Mouse (Mus musculus) midbrain, embryonic 11.5 days (tissue): ENCODE results near the gene Wwox. TPM values are rescaled to one million over a fixed set of nuclear protein-coding genes. Genes with fewer than 3 reads are reported as not detected.

Source experiments
- ATAC-seq: fragments of 200-750 bp; cut with Nextera tagmentation; 2 replicates; pipeline ENCODE4 v1.8.0; 2017; ENCODE audit warnings: moderate TSS enrichment, moderate library complexity; ENCODE audit not compliant: low FRiP score
- DNase-seq: peaks from one replicate; pipeline ENCODE4 v3.0.0; 2015; ENCODE audit warnings: low spot score; ENCODE audit errors: missing footprints
- H3K27ac ChIP-seq: fragments of 300-500 bp; sonication (generic); 2 replicates; pipeline ENCODE4 v1.5.1; 2014; ENCODE audit warnings: low read depth, low read length
- H3K27me3 ChIP-seq: fragments of 300-500 bp; sonication (generic); 2 replicates; pipeline ENCODE4 v1.6.1; 2014; ENCODE audit warnings: mild to moderate bottlenecking, low read length, moderate library complexity, mixed read lengths; ENCODE audit not compliant: control insufficient read depth, insufficient read depth
- H3K36me3 ChIP-seq: fragments of 300-500 bp; sonication (generic); 2 replicates; pipeline ENCODE4 v1.6.1; 2014; ENCODE audit warnings: mild to moderate bottlenecking, low read length, moderate library complexity, mixed read lengths; ENCODE audit not compliant: control insufficient read depth, insufficient read depth
- H3K4me1 ChIP-seq: fragments of 300-500 bp; sonication (generic); 2 replicates; pipeline ENCODE4 v1.6.1; 2014; ENCODE audit warnings: low read length; ENCODE audit not compliant: control insufficient read depth, insufficient read depth
- H3K4me2 ChIP-seq: fragments of 300-500 bp; sonication (generic); 2 replicates; pipeline ENCODE4 v1.6.1; 2014; ENCODE audit warnings: mild to moderate bottlenecking, moderate library complexity
- H3K4me3 ChIP-seq: fragments of 300-500 bp; sonication (generic); 2 replicates; pipeline ENCODE4 v1.5.1; 2014; ENCODE audit warnings: low read depth, low read length
- H3K9ac ChIP-seq: fragments of 300-500 bp; sonication (generic); 2 replicates; pipeline ENCODE4 v1.6.1; 2014; ENCODE audit warnings: low read length
- H3K9me3 ChIP-seq: fragments of 300-500 bp; sonication (generic); 2 replicates; pipeline ENCODE4 v1.6.1; 2016; ENCODE audit warnings: low read length; ENCODE audit not compliant: control insufficient read depth
- WGBS: fragments of 180-500 bp; shearing (Covaris S2); extraction: QIAGEN DNeasy Blood & Tissue Kit; methylation state at CpG from one replicate; pipeline ENCODE4 v1.1.7; 2014; 5-methylcytosine and 5-hydroxymethylcytosine counted together
- polyA plus RNA-seq: library from polyadenylated mRNA; unstranded; fragments of >200 nt; fragmentation: Nextera tagmentation; extraction: Ambion mirVana; gene quantifications from 2 replicates; pipeline ENCODE4 v1.2.1, GENCODE M21; 2014

Gene Wwox
- polyA plus RNA-seq, 1 experiment from 2014 or later = 12.1 TPM

DNA sequence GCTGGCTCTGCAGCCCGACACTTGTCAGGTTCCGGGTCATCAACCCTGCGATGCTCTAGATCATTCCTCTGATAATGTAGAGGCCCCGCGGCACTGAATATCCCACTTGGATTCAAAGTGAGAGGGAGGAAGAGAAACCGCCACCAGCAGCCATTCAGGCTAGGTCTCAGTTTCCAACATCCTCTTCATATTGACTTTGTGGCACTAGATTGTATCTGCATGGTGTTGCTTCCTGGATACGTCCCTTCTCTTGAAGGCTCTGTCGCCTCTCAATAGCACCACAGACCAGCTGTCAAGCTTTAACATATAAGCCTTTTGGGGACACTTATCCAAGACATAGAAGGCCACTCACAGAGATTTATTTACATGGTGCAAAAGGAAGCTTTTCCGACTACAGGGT, 502.2 kb downstream of the Wwox start:
- H3K27me3 ChIP-seq = peaks cover 11% of the 10 kb centered on the region; the same call in 1 of the 2 replicates
- no peaks in the 10 kb centered on the region for H3K9me3 ChIP-seq
- no peak overlapping the region for H3K27ac ChIP-seq
- no peak overlapping the region for H3K4me3 ChIP-seq
- DNase-seq = no peak
- ATAC-seq = no peak
- H3K4me2 ChIP-seq = no peak overlapping the region
- H3K9ac ChIP-seq = no peak overlapping the region
- H3K4me1 ChIP-seq = peaks cover 5% of the 10 kb centered on the region
- H3K36me3 ChIP-seq = no peaks in the 10 kb centered on the region
- 89% methylated on average over 9 of the region's 9 CpGs for WGBS

DNA sequence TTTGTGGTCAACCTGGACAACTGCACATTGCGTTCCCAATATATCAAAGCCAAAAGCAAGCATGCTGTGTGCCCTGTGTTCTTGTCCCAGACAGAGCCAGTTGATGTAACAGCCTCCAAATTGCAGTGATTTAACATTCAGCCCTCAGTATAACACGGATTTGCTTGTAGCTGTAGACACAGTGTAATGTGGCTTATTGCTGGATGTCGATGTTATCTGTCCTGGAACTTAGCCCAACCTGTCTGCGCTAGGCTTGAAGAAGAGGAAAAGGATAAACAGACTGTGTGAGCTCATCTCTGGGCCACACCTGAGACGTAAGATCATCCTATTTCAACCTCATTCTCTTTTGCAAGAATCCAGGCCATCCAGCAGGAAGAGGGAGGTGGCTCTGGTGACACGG, 508.5 kb downstream of the Wwox start:
- H3K36me3 ChIP-seq = no peaks in the 10 kb centered on the region
- no peak overlapping the region for H3K4me3 ChIP-seq
- no peak overlapping the region for H3K4me2 ChIP-seq
- no peak for DNase-seq
- no peaks in the 10 kb centered on the region for H3K9me3 ChIP-seq
- no peaks in the 10 kb centered on the region for H3K4me1 ChIP-seq
- H3K27me3 ChIP-seq = no peaks in the 10 kb centered on the region
- no peak for ATAC-seq
- 83% methylated on average over 6 of the region's 6 CpGs for WGBS
- H3K9ac ChIP-seq = no peak overlapping the region
- H3K27ac ChIP-seq = no peak overlapping the region

DNA sequence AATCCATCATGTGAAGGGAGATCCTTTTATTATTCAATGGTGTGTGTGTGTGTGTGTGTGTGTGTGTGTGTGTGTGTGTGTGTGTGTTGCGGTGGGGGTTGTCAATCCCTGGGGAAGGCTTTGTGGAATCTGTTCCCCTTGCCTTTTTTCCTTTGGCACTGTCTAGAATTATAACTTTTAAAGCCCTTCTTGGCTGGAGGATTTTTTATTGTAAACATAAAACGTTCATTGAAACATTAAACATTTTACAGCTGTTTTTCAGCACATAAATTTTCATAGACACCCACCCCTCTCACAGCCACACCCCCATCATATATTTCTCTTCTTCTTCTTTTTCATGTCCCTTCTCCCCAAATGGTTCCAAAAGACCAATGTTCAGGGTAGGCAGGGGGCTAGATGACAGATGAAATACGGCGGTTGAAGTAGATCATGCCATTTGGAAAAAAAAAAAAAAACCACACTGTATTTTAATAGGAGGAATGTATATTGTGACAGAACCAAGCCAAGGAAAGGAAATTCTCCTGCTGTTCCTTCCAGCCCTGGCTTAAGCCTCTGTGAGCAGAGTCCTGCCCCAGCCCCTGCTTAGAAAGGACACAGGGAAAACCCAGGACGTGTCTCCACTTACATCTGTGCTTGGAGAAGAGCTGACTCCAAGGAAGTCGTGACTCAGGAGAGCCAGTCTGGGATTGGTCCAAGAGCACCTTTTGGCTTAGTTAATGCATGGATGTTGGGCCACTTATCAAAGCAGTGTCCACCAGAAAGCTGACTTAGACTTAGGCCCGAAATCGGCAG, 517.1 kb downstream of the Wwox start:
- Histone ChIP-seq H3K9me3 (no peaks in the 10 kb centered on the region), H3K27me3 (no peaks in the 10 kb centered on the region), H3K4me1 (no peaks in the 10 kb centered on the region), H3K9ac (no peak overlapping the region), H3K36me3 (no peaks in the 10 kb centered on the region), H3K4me3 (no peak overlapping the region), H3K4me2 (no peak overlapping the region), H3K27ac (no peak overlapping the region)
- no peak for DNase-seq
- ATAC-seq = no peak
- 90% methylated on average over 8 of the region's 8 CpGs for WGBS

DNA sequence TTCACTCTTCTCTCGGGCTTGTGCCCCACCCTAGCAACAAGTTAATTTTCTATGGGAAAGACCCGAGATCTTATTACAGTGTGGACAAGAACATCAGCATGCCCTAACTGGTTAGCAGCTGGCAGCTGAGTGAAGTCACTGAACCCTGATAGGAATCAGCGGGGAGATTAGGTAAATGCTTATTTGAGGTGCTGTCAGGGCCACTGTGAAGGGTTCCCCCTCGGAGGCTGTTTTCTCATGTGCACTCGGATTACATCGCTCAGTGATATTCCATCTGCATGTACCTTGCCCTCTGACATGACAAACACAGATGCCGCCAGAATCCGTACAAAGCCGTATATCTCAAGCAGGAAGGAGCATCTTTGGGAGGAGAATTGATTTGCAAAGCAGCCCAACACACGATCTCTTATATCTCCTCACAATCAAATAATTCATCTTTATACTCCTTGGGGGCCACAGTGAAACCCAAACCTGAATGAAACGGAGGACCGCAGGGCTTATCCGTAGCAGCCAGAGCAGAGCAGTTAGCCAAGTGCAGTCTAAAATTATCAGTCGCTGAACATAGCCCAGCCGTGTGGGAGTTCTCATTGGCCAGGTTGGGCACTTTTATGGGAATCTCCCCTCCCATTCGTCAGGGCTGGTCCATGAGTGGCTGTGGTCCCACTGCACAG, 519.1 kb downstream of the Wwox start:
- peak; percentile 69 for DNase-seq
- no peak for ATAC-seq
- 83% methylated on average over 16 of the region's 16 CpGs for WGBS

DNA sequence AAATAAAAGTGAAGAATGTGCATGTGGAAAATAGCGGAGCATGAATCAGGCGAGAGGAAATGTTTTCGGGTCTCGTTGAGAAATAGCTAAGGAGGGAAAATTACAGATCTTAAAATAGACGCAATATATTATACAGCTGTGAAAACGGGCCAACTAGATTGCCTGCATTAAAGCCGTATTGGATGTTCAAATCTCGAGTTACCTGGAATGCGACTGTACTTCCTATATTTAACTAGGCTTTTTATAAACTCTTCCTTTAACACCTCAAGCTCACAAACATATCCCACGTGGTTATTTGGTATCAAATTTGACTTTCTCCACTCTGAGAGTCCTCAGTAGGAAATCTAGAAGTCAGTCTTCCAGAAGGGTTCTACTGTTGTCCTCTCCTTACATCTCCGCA, 520.0 kb downstream of the Wwox start:
- ATAC-seq (no peak), DNase-seq (no peak)
- no peak overlapping the region for H3K4me2 ChIP-seq
- H3K9me3 ChIP-seq = no peaks in the 10 kb centered on the region
- no peak overlapping the region for H3K9ac ChIP-seq
- WGBS = 90% methylated on average over 11 of the region's 11 CpGs
- no peaks in the 10 kb centered on the region for H3K36me3 ChIP-seq
- no peak overlapping the region for H3K4me3 ChIP-seq
- no peak overlapping the region for H3K27ac ChIP-seq
- H3K27me3 ChIP-seq = no peaks in the 10 kb centered on the region
- H3K4me1 ChIP-seq = no peaks in the 10 kb centered on the region

More for the DNA sequence above, 519.1 kb downstream of the Wwox start:
- H3K27me3 ChIP-seq = no peaks in the 10 kb centered on the region
- no peak overlapping the region for H3K9ac ChIP-seq
- no peak overlapping the region for H3K4me2 ChIP-seq
- no peaks in the 10 kb centered on the region for H3K9me3 ChIP-seq
- no peaks in the 10 kb centered on the region for H3K36me3 ChIP-seq
- no peak overlapping the region for H3K27ac ChIP-seq
- H3K4me3 ChIP-seq = no peak overlapping the region
- H3K4me1 ChIP-seq = no peaks in the 10 kb centered on the region

DNA sequence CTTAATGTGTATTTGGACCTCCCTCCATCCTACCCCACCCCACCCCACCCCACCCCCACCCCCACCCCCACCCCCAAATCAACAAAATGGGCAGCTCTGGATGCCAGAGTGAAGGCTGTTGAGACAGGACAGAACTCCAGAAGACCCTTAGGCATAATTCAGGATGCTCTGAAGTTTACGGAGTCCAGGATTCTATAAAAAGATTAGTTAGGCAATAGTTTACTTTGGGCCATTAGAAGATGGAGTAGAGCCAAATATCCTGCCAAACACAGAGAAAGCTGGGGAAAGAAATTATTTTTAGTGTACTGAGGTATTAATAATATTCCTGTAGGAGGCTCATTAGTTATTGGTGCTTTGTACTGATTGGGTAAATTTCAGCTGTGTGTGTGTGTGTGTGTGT, 523.0 kb downstream of the Wwox start:
- H3K4me2 ChIP-seq = no peak overlapping the region
- H3K4me1 ChIP-seq = no peaks in the 10 kb centered on the region
- H3K27ac ChIP-seq = no peak overlapping the region
- H3K36me3 ChIP-seq = no peaks in the 10 kb centered on the region
- H3K9me3 ChIP-seq = no peaks in the 10 kb centered on the region
- no peak overlapping the region for H3K9ac ChIP-seq
- DNase-seq (no peak), ATAC-seq (no peak)
- H3K27me3 ChIP-seq = no peaks in the 10 kb centered on the region
- no peak overlapping the region for H3K4me3 ChIP-seq
- WGBS = 90% methylated on average over 1 of the region's 1 CpGs

DNA sequence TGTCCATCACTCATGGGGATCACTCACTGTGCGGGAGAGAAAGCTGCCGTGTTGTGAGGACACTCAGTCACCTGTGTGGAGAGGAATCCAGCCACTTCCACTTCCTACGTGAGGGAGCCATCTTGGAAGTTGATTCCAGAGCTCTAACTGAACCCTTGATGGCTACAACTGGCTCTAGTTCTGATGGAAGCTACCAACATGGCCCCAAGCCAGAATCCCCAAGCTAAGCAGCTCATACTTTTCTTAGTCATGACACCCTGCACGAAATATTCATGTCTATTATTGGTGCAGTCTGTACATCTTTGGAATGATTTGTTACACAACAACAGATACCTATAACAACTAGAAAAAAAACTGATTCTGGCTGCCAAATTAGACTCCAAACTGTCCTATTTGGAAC, 523.8 kb downstream of the Wwox start:
- no peaks in the 10 kb centered on the region for H3K4me1 ChIP-seq
- no peak overlapping the region for H3K4me2 ChIP-seq
- 91% methylated on average over 4 of the region's 4 CpGs for WGBS
- H3K27me3 ChIP-seq = no peaks in the 10 kb centered on the region
- no peak overlapping the region for H3K9ac ChIP-seq
- no peak overlapping the region for H3K4me3 ChIP-seq
- H3K9me3 ChIP-seq = no peaks in the 10 kb centered on the region
- H3K36me3 ChIP-seq = no peaks in the 10 kb centered on the region
- H3K27ac ChIP-seq = no peak overlapping the region
- peak; percentile 17 for DNase-seq
- ATAC-seq = no peak

DNA sequence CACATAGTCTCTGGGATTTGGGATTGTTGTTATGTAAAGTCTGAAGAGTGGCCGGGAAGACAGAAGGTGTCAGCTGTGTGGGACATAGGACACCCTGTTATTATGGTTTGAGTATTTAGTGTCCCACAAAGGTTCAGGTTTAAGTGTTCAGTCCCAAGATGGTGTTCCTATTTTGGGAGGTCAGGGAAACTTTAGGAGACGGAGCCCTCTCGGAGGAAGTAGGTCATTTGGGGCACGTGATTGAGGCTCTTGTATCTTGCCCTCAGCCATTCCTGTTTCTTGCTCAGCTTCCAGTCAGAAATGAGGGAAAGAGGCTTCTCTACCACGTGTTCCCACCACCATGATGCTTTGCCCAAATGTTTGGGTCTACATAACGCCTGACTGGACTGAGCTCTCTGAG, 524.8 kb downstream of the Wwox start:
- H3K4me1 ChIP-seq = no peaks in the 10 kb centered on the region
- DNase-seq (peak; percentile 26), ATAC-seq (no peak)
- H3K9me3 ChIP-seq = no peaks in the 10 kb centered on the region; the same call in 1 of the 2 replicates
- H3K27me3 ChIP-seq = no peaks in the 10 kb centered on the region
- WGBS = 93% methylated on average over 6 of the region's 6 CpGs
- H3K4me3 ChIP-seq = no peak overlapping the region
- H3K4me2 ChIP-seq = no peak overlapping the region
- no peaks in the 10 kb centered on the region for H3K36me3 ChIP-seq
- H3K9ac ChIP-seq = no peak overlapping the region
- H3K27ac ChIP-seq = no peak overlapping the region

DNA sequence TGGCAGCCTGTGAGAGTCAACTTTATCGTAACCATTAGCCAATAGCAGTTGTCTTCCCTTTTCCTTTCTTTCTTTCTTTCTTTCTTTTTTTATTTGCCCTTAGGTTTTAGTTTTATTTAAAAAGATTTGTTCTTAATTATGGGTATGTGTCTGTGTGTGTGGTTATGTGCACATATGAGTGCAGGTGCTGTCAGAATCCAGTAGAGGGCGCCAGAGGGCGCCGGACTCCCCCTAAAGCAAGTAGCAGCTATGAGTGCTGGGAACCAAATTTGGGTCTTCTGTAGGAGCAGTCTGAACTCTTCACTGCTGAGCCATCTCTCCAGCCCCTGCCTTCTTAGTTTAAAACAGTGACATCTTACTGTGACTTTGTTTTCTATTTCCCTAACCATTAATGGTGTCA, 529.4 kb downstream of the Wwox start:
- Histone ChIP-seq H3K4me2 (no peak overlapping the region), H3K4me1 (no peaks in the 10 kb centered on the region), H3K36me3 (no peaks in the 10 kb centered on the region), H3K27me3 (no peaks in the 10 kb centered on the region), H3K27ac (no peak overlapping the region), H3K4me3 (no peak overlapping the region), H3K9me3 (no peaks in the 10 kb centered on the region; the same call in 1 of the 2 replicates), H3K9ac (no peak overlapping the region)
- ATAC-seq (no peak), DNase-seq (no peak)
- 80% methylated on average over 4 of the region's 4 CpGs for WGBS
